Mouse (Mus musculus) liver, embryonic 14.5 days (tissue): ENCODE results near the gene Scrt2.

Experiments used
- CTCF ChIP-seq: IDR thresholded peaks from 2 replicates; pipeline ENCODE4 v1.5.1; 2016; ENCODE audit warnings: antibody characterized with exemption, low read depth, control low read depth
- EP300 ChIP-seq: IDR thresholded peaks from 2 replicates; pipeline ENCODE4 v1.6.1; 2016; ENCODE audit warnings: antibody characterized with exemption, low read depth

- TF ChIP-seq CTCF (no peak), EP300 (no peak)
Observed at GRCm38 (mm10) chr2:152102369-152102768, 21.0 kb downstream of the Scrt2 start.
